Mouse (Mus musculus): ENCODE results near the gene Defb29. TPM values are rescaled to one million over a fixed set of nuclear protein-coding genes. Genes with fewer than 3 reads are reported as not detected.

Gene Defb29
- polyA plus RNA-seq, 1 experiment from 2014 or later: not detected

DNA sequence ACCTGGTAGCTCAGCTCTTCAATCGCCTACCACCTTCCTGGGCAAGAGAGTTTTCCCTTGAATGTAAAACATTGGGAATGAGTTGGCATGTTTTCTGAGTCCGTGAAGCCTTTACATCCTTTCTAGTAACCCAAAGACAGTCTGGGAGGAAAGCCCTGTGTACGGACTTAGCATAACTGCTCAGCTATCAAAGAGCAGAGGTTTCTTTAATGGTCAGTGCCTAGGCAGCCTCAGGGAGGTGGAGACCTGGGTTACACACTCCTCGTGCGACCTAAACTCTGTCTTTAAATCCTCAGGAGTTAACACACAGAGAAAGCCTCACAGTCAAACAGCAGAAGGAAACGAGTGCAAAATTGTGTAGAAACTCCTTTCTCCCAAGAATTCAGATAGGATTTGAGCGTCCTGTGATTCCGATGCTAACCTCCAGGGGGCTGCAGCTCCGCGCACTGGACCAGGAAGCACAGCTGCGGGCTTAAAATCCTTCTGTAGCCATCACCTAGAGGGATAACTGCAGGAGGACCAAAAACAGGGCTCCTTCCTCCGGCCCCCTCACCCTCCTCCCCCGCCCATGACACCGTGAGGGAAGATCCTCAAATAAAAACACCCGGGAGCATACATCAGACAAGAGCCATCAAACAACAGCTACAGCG lies 14.0 kb upstream of the Defb29 start:
- no peaks in the 10 kb centered on the region for H3K9me3 ChIP-seq
- no peak overlapping the region for H3K4me2 ChIP-seq
- 0 out of 2 replicates have a peak, but pooled peaks cover 3% of the 10 kb centered on the region for H3K27me3 ChIP-seq
- no peak overlapping the region for H3K9ac ChIP-seq
- no peak for ATAC-seq (ENCODE audit: insufficient number of reproducible peaks, low FRiP score, low TSS enrichment, low read depth)
- H3K27ac ChIP-seq: no peak overlapping the region
- no peak overlapping the region for H3K4me3 ChIP-seq
- WGBS: 12% methylated on average over 16 of the region's 16 CpGs
- H3K4me1 ChIP-seq: no peaks in the 10 kb centered on the region
- H3K36me3 ChIP-seq: no peaks in the 10 kb centered on the region

DNA sequence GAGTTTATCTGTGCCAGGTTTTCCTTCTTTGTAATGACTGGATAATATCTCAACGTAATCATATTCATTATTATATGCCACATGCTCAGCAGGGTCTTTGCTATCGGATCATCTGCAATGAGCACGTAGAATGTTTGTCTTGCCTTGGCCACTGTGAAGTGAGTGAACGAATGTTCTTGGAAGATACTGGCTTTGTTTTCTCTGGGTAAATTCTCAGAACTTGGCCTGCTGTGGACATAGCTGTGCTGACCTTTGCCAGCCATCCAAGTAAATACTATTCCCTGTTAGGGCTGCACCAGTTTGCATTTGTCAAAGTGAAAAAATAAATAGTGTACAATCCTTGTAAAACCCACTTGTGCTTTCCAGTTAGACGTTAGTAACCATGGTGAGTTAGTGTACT lies 8.2 kb upstream of the Defb29 start:
- 0 out of 2 replicates have a peak, but pooled peaks cover 3% of the 10 kb centered on the region for H3K27me3 ChIP-seq
- ATAC-seq (ENCODE audit: insufficient number of reproducible peaks, low FRiP score, low TSS enrichment, low read depth): no peak
- WGBS: 81% methylated on average over 5 of the region's 5 CpGs

DNA sequence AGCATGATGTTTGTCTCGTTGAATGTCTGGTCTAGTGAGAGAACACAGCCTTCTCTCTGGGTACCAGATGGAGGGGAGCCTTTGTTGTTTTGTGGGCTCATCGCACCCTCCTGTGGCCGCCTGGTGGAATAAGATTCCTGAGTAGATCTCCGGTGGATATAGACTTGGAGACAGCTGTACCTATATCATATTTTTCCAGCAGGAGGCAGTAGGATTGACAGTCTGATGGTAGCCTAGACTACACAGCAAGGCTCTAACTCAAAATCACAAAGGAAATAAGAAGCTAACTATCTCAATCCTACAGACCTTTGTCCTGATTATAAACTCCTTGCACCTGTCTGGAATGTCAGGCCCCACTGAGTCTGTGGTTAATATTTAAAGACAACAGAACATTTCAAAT lies 4.8 kb upstream of the Defb29 start:
- no peak overlapping the region for H3K4me3 ChIP-seq
- H3K27ac ChIP-seq: no peak overlapping the region
- no peaks in the 10 kb centered on the region for H3K27me3 ChIP-seq
- no peak overlapping the region for H3K9ac ChIP-seq
- ATAC-seq (ENCODE audit: insufficient number of reproducible peaks, low FRiP score, low TSS enrichment, low read depth): no peak
- H3K4me2 ChIP-seq: no peak overlapping the region
- no peaks in the 10 kb centered on the region for H3K36me3 ChIP-seq
- 0 out of 2 replicates have a peak, but pooled peaks cover 3% of the 10 kb centered on the region for H3K4me1 ChIP-seq
- no peaks in the 10 kb centered on the region for H3K9me3 ChIP-seq
- WGBS: 14% methylated on average over 4 of the region's 4 CpGs

More for the DNA sequence above, 8.2 kb upstream of the Defb29 start:
- Histone ChIP-seq H3K9me3 (no peaks in the 10 kb centered on the region), H3K4me3 (no peak overlapping the region), H3K36me3 (no peaks in the 10 kb centered on the region), H3K4me2 (no peak overlapping the region), H3K9ac (no peak overlapping the region), H3K27ac (no peak overlapping the region), H3K4me1 (no peaks in the 10 kb centered on the region)

DNA sequence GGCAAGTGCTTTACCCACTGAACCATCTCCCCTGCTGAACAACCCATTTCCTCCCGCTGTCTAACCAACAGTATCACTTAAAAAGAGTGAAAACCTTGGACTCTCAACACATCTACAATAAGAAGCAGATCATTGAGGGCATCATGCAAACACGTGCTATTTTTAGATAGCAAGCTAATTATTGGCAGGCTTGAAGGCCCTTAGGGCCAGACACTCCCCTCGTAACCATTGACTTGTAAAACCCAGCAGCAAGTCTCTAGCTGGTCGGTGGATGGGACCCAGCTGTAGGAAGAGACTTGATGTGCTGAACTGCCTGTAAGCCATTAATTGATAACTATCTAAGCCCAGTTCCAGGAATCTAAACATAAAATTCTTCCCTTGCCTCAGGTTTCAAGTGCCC lies 3.6 kb upstream of the Defb29 start:
- Histone ChIP-seq H3K27ac (no peak overlapping the region), H3K4me1 (peaks cover 6% of the 10 kb centered on the region; the same call in 1 of the 2 replicates), H3K36me3 (no peaks in the 10 kb centered on the region), H3K9me3 (no peaks in the 10 kb centered on the region), H3K4me3 (no peak overlapping the region), H3K27me3 (no peaks in the 10 kb centered on the region), H3K9ac (no peak overlapping the region), H3K4me2 (no peak overlapping the region)
- ATAC-seq (ENCODE audit: insufficient number of reproducible peaks, low FRiP score, low TSS enrichment, low read depth): no peak
- 43% methylated on average over 4 of the region's 4 CpGs for WGBS

DNA sequence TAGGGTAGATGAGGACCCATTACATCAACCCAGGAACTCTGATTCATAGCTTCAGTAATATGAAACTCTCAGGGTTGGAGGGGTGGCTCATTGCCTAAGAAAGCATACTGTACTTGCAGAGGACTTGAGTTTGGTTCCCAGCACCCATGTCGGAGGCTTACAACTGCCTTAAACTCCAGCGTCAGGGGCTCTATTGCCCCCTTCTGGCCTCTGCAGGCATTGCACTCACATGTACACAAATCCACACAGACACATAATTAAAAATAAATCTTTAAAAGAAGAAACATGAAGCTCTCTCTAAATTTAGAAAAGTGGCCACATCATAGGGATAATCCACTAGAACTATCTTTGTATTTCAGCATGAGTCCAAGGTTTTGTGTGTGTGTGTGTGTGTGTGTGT lies 3.0 kb upstream of the Defb29 start:
- Histone ChIP-seq H3K27ac (no peak overlapping the region), H3K9me3 (no peaks in the 10 kb centered on the region), H3K36me3 (no peaks in the 10 kb centered on the region), H3K27me3 (no peaks in the 10 kb centered on the region), H3K4me1 (peaks cover 6% of the 10 kb centered on the region; the same call in 1 of the 2 replicates), H3K4me2 (no peak overlapping the region), H3K9ac (no peak overlapping the region), H3K4me3 (no peak overlapping the region)
- whole genome bisulfite sequencing: 77% methylated on average over 2 of the region's 2 CpGs
- no peak for ATAC-seq (ENCODE audit: insufficient number of reproducible peaks, low FRiP score, low TSS enrichment, low read depth)

DNA sequence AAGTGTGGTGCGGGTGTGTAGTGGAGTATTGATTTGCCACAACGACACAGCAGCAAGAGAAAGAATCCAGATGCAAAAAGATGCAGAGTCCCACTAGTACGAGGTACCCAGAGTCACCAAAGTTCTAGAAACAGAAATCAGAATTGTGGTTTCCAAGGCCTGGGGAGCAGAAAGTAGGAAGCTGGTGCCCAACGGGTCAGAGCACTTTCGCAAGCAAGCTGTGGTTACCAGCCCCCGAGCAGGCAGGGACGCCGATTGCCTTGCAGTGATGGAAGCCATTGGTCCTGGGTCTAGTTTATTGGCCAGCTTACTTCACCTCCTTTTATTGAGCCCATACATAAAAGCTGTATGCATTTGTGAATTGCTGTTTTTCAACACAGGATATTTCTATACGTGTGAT lies 2.1 kb upstream of the Defb29 start:
- no peaks in the 10 kb centered on the region for H3K36me3 ChIP-seq
- H3K4me1 ChIP-seq: peaks cover 6% of the 10 kb centered on the region; the same call in 1 of the 2 replicates
- no peak overlapping the region for H3K27ac ChIP-seq
- no peaks in the 10 kb centered on the region for H3K9me3 ChIP-seq
- H3K9ac ChIP-seq: no peak overlapping the region
- H3K4me3 ChIP-seq: no peak overlapping the region
- no peak for ATAC-seq (ENCODE audit: insufficient number of reproducible peaks, low FRiP score, low TSS enrichment, low read depth)
- WGBS: 71% methylated on average over 9 of the region's 9 CpGs
- H3K27me3 ChIP-seq: no peaks in the 10 kb centered on the region
- no peak overlapping the region for H3K4me2 ChIP-seq

DNA sequence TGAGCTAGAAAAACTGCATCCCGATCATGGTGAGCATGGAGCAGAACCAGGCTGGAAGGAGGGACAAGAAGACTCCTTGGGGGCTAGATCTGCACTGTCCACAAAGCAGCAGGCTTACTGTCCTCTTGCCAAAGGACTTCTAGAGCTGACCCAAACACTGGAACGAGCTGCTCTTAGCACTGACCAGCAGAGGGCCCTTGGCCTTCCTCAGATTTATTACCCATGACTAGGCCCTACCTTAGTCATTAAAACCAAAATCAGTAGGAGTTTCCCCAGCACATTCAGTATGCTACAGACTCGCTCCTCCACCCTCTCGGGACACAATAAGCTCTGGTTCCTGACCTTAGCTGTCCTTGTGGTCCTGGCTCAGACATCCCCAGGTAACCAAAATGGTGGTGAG lies 21.9 kb downstream of the Defb29 start, which contains the start of gene Defb28:
TSS of gene Defb28 (plus strand) at position 275 of the 400 bp plus-strand sequence.
- 71% methylated on average over 4 of the region's 4 CpGs for WGBS
- Histone ChIP-seq H3K9ac (no peak within 1 kb of the TSS), H3K27ac (no peak within 1 kb of the TSS), H3K4me3 (no peak within 1 kb of the TSS), H3K4me2 (no peak within 1 kb of the TSS), H3K4me1 (peaks cover 4% of the 10 kb centered on the region; the same call in 1 of the 2 replicates), H3K9me3 (no peaks in the 10 kb centered on the region), H3K36me3 (no peaks in the 10 kb centered on the region), H3K27me3 (no peaks in the 10 kb centered on the region)
- ATAC-seq (ENCODE audit: insufficient number of reproducible peaks, low FRiP score, low TSS enrichment, low read depth): no peak

DNA sequence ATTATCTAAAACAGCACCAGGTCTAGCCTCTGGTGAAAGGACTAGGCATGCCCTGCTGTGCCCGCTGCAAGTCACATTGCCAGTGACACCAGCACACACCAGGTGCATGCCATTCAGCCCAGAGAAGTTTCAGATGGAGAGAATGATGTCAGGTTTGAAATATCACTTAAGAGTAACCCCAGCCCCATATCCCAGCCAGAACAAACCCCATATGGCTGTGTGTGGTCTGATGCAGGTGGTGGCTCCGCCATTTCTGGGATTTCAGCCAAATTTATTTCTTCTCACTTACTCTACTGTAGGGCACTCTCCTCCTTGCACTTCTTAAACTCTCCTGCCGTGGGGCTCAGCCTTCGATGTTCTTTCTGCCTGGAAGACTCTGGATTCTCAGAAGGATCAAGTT lies 23.8 kb downstream of the Defb29 start:
- no peaks in the 10 kb centered on the region for H3K9me3 ChIP-seq
- H3K4me3 ChIP-seq: no peak overlapping the region
- 37% methylated on average over 4 of the region's 4 CpGs for WGBS
- no peaks in the 10 kb centered on the region for H3K27me3 ChIP-seq
- no peak overlapping the region for H3K9ac ChIP-seq
- H3K4me1 ChIP-seq: peaks cover 4% of the 10 kb centered on the region; the same call in 1 of the 2 replicates
- ATAC-seq (ENCODE audit: insufficient number of reproducible peaks, low FRiP score, low TSS enrichment, low read depth): no peak
- no peaks in the 10 kb centered on the region for H3K36me3 ChIP-seq
- H3K4me2 ChIP-seq: no peak overlapping the region
- H3K27ac ChIP-seq: no peak overlapping the region

DNA sequence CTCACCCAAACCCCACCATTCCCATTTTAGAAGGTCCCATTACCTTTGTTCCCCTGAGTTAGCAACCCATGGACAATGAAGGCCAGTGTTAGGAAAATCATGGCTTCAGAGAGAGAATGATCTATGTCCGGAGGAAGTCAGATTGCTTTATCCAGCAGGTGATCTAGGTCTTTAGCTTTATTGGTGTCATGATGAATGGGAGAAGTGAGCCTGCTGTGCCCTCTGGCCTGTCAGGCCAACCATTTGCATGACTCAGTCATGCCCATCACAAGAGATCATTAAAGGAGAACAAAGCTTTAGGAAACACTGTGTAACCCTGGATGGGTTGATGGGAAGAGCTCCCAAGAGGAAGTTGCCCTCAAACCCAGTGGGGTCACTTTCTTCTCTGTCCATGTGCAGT lies 28.3 kb downstream of the Defb29 start, which contains the start of gene Defb26:
TSS of gene Defb26 (minus strand) at position 101 of the 400 bp plus-strand sequence.
- Histone ChIP-seq H3K4me2 (no peak within 1 kb of the TSS), H3K9me3 (no peaks in the 10 kb centered on the region), H3K27me3 (no peaks in the 10 kb centered on the region), H3K36me3 (no peaks in the 10 kb centered on the region), H3K4me3 (no peak within 1 kb of the TSS), H3K27ac (no peak within 1 kb of the TSS), H3K4me1 (peaks cover 4% of the 10 kb centered on the region; the same call in 1 of the 2 replicates), H3K9ac (no peak within 1 kb of the TSS)
- no peak for ATAC-seq (ENCODE audit: insufficient number of reproducible peaks, low FRiP score, low TSS enrichment, low read depth)
- 84% methylated on average over 1 of the region's 1 CpGs for WGBS

DNA sequence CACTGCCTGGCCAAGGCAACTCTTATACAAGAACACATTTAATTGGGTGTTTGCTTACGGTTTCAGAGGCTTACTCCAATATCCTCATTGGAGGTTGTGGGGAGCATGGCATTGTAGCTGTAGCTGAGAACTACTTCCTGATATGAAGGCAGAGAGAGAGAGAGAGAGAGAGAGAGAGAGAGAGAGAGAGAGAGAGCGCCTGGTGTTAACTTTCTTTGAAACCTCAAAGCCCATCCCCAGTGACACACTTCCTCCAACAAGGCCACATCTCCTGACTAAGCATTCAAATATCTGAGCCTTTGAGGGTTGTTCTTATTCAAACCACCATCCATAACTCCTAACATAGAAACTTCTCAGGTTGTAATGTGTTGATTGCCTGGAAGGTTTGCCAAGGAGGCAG lies 35.9 kb downstream of the Defb29 start:
- Histone ChIP-seq H3K9ac (no peak overlapping the region), H3K27ac (no peak overlapping the region), H3K4me1 (no peaks in the 10 kb centered on the region), H3K4me3 (no peak overlapping the region), H3K4me2 (no peak overlapping the region), H3K36me3 (no peaks in the 10 kb centered on the region), H3K27me3 (no peaks in the 10 kb centered on the region), H3K9me3 (no peaks in the 10 kb centered on the region)
- WGBS: 84% methylated on average over 2 of the region's 2 CpGs
- ATAC-seq (ENCODE audit: insufficient number of reproducible peaks, low FRiP score, low TSS enrichment, low read depth): no peak

DNA sequence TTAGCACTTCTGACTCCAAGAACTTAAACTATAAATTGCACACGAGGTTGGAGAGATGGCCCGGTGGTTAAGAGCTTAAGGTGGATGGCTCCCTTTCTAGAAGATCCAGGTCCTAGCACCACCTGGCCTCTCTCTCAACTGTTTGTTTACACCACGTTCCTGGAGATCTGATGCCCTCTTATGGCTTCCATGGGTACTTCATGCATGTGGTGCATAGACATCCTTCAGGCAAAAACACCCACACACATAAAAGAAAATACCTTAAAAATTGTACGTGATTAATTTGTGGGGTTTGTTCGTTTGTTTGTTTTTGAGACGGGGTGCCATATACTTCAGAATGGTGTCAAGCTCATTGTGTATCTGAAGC lies 39.1 kb downstream of the Defb29 start:
- 77% methylated on average over 6 of the region's 6 CpGs for WGBS
- H3K36me3 ChIP-seq: no peaks in the 10 kb centered on the region
- no peak overlapping the region for H3K4me3 ChIP-seq
- H3K4me1 ChIP-seq: no peaks in the 10 kb centered on the region
- H3K4me2 ChIP-seq: no peak overlapping the region
- ATAC-seq (ENCODE audit: insufficient number of reproducible peaks, low FRiP score, low TSS enrichment, low read depth): no peak
- no peak overlapping the region for H3K9ac ChIP-seq
- H3K9me3 ChIP-seq: no peaks in the 10 kb centered on the region
- H3K27me3 ChIP-seq: no peaks in the 10 kb centered on the region
- H3K27ac ChIP-seq: no peak overlapping the region

DNA sequence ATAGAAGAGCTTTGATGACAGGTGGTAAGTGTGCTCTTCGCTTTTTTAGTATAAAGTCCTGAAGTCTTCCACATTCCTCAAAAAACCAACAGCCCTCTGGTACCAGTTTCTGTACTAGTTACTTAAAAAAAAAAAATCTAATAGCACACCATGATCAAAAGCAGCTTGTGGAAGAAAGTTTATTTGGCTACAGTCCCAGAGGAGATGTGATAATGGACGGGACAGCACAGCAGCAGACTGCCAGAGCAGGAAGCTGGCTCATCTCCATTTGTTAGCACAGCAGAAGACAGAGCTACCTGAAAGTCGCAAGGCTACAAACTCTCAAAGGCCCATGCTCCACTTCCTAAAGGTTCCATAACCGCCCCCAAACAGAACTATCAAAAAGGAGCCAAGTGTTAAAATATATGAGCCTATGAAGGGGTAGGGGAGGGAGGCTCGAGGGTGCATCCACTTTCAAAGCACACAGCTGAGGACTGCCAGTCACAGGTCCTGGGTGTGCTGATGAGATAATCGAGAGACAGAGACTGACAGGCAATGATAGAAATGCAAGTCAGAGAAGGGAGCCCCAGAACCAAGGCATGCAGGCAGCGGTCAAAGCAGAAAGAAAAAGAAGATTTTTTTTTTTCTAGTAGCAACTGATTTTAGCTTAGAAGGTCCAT lies 39.6 kb downstream of the Defb29 start:
- Histone ChIP-seq H3K4me1 (no peaks in the 10 kb centered on the region), H3K27me3 (no peaks in the 10 kb centered on the region), H3K9me3 (no peaks in the 10 kb centered on the region), H3K4me2 (no peak overlapping the region), H3K4me3 (no peak overlapping the region), H3K27ac (no peak overlapping the region), H3K9ac (no peak overlapping the region), H3K36me3 (no peaks in the 10 kb centered on the region)
- WGBS: 66% methylated on average over 7 of the region's 7 CpGs
- ATAC-seq (ENCODE audit: insufficient number of reproducible peaks, low FRiP score, low TSS enrichment, low read depth): no peak

All from limb, embryonic 15.5 days (tissue).